ENCODE assay signal across 16 mouse cellular contexts in the genomic region with DNA sequence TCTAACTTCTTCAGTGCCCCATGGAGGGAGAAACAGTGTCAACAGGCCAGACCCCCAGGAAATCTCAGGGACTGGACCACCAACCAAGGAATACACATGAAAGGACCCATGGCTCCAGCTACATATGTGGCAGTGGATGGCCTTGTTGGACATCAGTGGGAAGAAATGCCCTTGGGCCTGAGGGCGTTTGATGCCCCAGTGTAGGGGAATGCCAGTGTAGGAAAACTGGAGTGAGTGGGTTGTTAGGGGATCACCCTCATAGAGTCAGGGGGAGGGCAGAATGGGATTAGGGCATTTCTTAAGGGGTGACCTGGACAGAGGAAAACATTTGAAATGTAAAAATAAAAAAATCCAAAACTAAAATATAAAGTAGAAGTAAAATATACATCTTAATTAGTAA.
"Had no signal": no experiment of that assay in that cellular context is flagged by ENCODE, and none has a peak within 500 bp of the region (broad histone marks: within the 10 kb centered on the region; RNA-seq: fewer than 3 reads in every experiment).

No protein-coding gene starts in this region.

- H3K9me3 ChIP-seq: neural tube, embryonic 15.5 days; stomach, embryonic 15.5 days had no signal

- H3K27ac ChIP-seq: neural tube, embryonic 13.5 days; neural tube, embryonic 15.5 days; stomach, embryonic 15.5 days; stomach, postnatal 0 days had no signal

- DNase-seq: retina, postnatal 1 day; right cerebral cortex, adult 18-20 months; right cerebral cortex, postnatal 14 days; right cerebral cortex, postnatal 25 days; right cerebral cortex, postnatal 4 days; spleen, adult 18-20 months; thymus, adult 18-20 months; thymus, adult 2 months; thymus, postnatal 14 days; thymus, postnatal 25 days; thymus, postnatal 36 days; thymus, postnatal 4 days had no signal

- H3K4me2 ChIP-seq: neural tube, embryonic 13.5 days; neural tube, embryonic 15.5 days; stomach, embryonic 15.5 days had no signal

- H3K4me3 ChIP-seq: neural tube, embryonic 13.5 days; neural tube, embryonic 15.5 days; stomach, embryonic 15.5 days had no signal

- H3K9ac ChIP-seq: neural tube, embryonic 13.5 days; neural tube, embryonic 15.5 days; stomach, embryonic 15.5 days had no signal

- H3K27me3 ChIP-seq: neural tube, embryonic 13.5 days; neural tube, embryonic 15.5 days; stomach, embryonic 15.5 days had no signal

- H3K4me1 ChIP-seq: neural tube, embryonic 13.5 days; neural tube, embryonic 15.5 days; stomach, embryonic 15.5 days had no signal

- H3K36me3 ChIP-seq: neural tube, embryonic 13.5 days; neural tube, embryonic 15.5 days; stomach, embryonic 15.5 days had no signal
